Mouse (Mus musculus): Measurements from ENCODE around the gene Xpo4.

Xpo4 gene

DNA sequence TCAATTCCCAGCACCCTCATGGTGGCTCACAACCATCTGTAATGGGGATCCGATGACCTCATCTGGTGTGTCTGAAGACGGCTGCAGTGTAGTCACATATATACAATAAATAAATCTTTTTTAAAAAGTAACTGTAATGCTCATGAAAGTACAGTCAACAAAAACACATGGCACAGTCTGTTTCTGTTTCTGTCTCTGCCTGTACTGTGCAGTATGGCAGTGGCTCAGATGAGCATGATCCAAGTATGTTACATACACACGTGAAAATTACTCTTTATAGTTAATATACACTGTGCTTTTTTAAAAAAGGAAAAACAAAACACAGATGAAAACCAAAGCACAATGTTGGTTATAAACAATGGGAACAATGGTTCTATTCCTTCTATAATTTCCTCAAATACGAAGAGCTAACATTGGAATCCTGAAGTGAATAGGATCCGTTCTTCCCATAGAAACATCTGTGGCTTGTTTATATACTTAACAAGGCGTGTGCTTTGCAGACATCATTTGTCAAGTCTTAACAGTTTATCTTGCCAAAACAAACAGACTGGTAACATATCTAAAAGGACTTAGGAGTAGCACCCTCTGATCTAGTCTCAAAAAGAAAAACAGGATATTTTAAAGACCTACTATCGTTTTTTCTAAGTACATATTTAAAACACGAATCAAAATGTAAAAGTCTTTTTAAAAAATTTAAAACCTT is 58.4 kb downstream of the Xpo4 start:
- DNase-seq: no peak

DNA sequence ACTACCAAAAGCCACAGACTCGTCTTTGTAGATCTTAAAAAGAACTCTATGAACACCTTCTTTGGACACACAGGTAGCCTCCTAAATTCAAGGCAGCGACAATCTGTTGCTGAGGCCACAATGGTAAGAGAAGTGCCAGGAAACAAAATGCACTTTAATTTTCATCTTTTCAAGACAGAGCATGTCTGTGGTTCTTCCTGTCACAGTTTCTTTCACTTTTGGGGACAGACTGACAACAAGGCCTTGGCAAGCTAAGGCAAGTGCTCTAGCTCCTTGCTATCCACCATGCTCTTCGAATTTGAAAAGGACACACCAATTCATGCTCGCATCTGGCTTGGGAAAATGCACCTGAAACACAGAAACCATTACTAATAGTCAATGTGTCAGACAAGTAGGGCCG is 72.0 kb downstream of the Xpo4 start:
- no peak for DNase-seq

DNA sequence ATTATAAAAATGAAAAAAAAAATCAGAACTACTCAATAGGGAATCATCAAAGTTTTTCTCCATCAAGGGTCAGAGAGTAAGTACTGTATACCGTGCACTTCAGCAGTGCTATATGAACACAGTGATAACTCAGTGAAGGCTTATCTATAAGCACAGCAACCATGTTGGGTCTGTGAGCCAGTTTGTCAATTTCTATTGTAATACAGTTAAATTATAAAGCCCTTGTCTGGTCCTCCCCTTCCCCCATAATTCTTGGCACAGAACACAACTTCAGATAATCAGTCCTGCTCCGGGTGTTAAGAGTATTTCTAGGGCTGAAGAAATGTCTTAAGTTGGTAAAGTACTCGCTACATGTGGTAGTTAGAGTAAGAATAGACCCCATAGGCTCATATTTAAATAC is 73.4 kb downstream of the Xpo4 start:
- no peak for DNase-seq

DNA sequence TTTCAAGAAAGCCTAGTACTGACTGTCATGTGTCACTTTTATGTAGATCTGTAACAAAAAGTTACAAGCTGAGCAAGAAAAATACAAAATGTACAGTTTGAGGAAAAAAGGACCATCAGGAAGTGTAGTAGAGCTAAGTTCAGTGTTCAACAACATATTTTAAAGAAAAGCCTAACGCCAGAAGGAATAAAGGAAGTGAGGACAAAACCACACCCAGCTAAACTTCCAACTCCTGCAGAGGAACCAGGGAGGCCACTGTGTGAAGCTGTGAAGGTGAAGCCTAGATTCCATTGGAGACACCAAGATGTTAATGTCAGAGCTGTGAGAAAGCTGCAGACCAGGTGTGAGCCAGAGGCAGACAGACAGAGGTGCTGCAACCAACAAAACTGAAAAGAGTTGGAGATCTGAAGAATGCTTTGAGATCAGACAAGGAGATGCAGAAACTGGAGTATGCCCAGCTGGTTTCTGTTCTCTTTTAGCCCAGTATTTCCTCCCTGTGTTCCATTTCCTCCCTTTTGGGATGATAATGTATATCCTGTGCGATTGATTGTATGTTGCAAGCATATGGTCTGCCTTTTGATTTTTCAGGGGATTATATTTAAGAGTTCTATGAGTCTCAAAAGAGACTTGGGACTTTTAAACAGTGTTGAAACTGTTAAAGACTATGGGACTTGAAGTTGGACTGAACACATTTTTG is 88.7 kb downstream of the Xpo4 start:
- DNase-seq: no peak

DNA sequence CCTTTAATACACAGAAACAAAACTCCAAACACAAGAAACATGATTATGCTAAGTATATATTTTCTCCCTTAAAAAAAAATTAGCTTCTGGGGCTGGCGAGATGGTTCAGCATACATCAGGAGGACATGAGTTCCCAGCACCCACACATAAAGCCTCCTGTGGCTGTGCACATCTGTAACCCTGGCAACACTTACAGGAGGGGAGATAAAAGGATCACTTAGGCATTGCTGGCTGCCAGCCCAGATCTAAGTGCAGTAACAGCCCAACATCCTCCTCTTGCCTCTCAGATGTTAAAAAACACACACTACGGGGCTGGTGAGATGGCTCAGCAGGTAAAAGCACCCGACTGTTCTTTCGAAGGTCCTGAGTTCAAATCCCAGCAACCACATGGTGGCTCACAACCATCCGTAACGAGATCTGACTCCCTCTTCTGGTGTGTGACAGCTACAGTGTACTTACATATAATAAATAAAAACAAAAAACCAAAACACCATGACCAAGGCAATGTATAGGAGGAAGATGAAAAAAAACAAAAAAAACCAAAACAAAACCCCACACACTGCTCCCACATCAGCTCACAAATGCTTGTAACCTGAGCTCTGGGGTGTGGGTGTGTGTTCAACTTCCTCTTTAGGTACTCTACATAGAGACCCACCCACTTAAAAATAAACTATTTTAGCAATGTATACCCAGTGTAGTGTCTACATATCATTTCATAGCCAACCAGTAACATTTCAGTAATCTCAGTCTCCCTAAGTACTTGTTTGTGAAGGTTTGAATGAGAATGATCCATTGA is 90.2 kb downstream of the Xpo4 start:
- no peak for DNase-seq

DNA sequence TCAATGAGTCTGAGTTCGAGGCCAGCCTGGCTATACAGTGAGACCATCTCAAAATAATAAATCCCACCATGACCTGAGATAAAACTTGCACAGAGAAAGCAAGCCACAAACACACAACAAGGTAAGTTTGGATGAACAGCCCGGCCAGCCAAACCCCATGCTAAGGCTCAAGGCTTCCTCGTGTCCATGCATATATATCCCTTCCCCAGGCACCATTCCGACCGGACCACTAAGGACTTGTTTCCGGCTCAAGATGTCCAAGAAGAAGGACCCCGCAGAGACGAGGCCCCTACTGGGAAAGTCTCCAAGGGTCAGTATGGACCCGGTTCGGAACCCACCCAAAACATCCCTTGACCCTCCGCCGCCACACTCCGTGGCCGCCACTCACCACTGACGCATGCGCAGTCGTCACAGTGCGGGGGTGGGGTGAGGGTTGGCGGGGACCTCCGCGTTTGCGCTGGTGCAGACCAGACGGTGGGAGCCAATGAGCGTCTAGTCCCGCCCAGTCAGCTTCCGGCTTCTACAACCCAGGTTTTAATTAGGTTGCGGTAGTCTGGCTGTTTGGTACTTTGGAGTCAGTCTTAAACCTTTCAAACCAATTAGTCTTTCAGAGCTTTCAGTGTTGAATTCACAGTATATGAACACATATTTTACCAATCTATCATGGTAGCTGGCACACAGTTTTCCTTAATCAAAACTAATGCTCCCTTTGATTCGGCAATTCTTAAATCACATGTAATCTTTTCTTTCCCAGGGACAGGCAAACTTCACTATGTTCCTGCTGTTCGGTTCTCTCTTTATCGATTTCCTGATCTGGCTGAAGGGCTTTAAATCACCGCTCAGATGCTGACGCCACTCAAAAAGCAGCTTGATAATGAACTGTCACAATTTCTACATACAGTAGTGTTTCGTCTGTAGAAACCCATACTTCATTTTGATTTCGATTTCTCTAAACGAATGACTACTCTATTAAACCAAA is 93.8 kb downstream of the Xpo4 start, which contains the start of gene Eef1akmt1:
Gene Eef1akmt1 (minus strand): TSS at position 458 of the 979 bp plus-strand sequence.
- DNase-seq: peak; percentile 97

DNA sequence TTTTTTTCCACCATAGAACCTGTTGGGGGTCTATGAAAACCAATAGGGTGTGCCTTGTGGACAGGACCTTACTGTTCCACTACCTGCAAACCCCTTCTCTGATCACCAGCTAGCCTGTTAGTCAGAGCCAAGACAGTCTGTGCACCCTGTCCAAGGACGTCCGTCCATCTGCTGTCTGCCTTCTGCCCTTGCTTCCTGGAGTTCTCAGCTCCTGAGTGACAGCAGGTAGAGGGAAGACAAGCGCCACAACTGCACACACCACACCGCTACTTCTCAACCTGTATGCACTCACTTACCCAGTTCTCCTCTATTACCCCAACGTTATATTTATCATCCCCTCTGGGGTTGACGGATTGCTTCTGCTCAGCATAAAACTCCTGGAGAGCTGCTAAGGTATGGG is 99.6 kb downstream of the Xpo4 start:
- no peak for DNase-seq

DNA sequence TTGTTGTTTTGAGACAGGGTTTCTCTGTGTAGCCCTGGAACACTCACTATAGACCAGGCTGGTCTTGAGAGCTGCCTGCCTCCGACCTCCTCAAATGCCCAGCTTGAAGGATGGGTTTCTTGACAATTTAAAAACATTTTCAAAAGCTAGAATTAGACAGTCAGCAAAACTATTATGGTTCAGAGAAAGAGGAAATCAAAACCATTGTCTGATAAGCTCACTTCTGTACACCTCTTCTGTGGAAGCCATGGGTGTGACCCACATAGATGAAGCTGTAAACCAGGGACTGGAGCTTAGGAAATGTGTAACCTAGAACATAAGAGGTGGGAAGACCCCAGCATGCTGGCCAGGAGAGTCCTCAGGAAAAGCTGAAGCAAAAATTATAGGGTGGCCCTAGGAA is 108.3 kb downstream of the Xpo4 start:
- no peak for DNase-seq

DNA sequence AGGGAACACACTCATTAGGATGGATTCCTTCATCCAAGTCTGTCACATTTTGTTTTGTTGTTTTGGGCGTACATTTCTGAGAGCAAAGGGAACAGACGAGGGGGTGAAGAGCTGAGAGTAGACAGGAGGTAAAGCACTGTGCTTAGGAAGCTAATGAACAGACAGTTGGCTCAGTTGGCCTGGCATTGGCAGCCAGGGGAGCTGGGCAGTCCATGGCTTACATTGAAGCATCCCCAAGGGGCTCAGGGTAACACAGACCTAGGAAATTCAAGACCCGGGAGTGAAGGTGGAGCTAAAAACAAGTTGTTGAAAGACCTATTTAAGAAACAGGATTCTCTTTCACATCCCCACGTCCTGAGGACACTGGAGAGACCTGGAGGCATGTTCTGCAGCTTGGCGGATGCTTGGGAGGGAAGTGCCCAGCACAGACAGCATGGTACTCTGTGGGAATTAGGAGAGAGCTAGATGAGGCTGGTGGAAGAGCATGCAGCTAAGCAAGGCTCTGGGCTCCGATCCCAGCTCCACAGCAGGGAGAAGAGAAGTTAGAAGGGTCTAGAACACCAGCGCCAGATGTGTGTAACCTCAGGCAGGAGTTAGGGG is 109.7 kb downstream of the Xpo4 start:
- DNase-seq: no peak

DNA sequence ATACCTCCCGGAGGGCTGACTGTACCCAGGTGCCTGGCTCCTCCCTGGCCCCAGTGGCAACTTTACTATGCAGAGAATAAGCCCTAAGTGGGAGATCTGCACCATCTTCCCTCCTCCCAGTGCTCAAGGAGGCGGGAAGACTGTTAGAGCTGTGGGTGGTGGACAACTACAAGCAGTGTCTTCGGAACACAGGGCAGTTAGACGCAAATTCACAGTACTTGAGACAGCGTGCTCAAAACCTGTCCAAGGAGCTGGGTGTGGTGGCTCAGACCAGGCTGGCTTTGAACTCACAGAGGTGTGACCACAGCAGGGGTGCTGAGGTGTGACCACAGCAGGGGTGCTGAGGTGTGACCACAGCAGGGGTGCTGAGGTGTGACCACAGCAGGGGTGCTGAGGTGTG is 110.8 kb downstream of the Xpo4 start:
- DNase-seq: no peak

DNA sequence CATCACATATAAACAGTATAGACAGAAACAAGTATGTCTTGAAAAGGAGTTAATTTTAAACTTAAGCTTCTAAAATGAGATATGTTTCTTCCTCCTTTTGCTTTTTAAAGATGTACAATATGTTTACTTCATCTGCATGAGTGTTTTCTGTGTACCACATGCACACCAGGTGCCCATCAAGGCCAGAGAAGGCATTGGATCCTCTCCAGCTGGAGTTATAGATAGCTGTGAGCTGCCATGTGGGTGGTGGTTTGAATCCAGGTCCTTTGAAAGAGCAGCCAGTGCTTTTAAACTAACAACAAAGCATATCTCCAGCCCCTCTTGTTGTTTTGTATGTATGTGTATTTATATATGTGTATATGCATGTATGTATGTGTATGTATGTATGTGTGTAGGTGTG is 112.3 kb downstream of the Xpo4 start:
- no peak for DNase-seq

DNA sequence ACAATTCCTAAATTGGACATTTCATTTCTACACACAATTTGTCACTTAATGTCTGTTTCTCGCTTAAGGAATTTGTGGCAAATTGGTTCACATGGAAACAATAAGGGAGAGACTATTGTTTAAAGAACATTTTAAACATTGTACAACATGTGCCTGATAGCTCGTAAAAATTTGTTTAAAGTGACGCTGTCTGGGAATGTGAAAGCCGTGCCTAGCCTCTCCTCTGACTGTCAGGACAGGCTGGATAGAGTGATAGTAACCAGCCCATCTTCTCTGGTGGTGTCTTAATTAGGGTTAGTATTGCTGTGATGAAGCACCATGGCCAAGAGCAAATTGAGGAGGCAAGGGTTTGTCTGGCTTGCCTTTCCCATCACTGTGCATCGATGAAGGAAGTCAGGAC is 118.2 kb downstream of the Xpo4 start:
- DNase-seq: no peak

DNA sequence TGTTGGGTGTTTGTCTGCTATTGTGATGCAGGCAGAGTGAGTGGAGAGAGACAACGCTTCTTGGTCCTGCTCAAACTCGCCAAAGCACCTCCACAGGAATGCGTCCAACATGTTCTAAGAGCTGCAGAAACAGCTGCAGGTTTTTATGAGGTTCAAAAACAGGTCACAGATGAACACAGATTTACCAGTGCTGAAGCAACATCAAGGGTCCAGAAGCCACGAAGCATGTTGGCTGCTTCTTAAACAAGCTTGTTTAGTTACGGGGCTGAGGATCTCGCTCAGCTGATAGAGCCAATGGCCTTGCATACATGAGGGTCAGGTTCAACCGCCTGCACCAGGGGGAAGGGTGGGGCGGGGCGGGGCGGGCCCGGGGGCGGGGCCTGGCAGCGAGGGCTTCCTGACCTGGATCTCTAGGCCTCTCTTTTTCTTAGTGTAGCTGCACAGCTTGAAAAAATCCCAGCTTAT is 118.6 kb downstream of the Xpo4 start:
- no peak for DNase-seq

DNA sequence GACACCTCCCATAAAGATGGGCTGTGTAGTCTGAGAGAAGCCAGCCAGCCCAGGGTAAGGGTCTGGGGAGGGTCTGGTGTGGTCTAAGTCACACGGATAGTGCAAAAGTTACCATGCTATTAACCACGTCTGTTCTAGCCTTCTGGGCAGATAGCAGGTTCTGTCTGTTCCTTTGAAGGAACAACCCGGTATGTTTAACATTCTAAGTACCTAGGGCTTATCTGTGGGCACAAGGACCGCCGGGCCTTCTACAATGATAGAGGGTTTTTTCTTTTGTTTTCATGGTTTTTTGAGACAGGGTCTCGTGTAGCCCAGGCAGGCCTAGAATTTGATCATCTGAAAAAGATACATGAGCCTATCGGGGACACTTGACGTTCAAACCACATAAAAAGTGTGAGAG is 119.1 kb downstream of the Xpo4 start:
- DNase-seq: no peak

DNA sequence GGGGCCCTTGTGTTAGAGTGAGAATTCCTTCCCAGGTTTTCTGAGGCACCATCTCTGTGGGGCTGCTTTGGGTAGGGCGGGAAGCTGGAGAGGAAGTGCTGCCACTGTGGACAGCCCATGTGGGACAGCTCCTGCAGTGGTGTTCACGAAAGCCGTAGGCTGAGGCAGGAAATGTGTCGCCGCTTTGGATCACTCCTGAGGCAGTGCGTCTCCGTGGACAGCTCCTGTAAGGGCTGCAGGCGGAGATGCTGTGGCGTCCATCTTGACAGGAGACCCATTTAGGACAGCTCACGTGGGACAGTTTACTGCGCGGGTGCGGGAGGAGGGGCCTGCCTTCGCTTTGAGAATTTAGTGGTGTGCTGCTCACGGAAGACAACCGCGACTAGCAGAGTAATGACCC is 119.7 kb downstream of the Xpo4 start:
- DNase-seq: no peak

DNA sequence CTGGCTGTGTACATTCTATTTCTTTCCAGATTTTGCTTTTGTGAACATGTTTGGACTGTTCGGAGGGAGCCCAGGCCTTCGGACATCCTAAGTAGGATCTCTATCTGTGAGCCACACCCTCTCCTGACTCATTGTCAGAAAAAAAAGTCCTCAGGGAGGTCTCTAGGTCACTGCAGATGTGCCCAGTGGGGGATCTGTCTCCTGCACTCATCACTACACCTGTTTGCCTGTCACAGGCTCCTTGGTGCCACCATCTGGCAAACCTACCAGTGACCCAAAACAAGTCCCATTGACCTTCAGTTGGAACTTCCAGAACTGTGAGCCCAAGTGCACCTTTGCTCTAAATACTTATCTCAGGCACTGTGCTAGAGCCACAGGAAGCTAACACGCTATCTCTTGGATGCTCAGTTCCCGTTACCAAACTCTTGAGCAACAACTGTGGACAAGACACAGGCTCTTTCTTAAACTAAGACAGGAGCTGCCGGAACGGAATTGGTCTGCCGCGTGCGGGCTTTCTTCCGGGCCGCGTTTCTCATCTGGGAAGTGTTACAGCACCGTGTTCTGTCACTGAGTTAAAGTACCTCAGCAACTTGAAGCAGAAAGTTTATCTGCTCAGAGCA is 121.7 kb downstream of the Xpo4 start:
- DNase-seq: no peak

DNA sequence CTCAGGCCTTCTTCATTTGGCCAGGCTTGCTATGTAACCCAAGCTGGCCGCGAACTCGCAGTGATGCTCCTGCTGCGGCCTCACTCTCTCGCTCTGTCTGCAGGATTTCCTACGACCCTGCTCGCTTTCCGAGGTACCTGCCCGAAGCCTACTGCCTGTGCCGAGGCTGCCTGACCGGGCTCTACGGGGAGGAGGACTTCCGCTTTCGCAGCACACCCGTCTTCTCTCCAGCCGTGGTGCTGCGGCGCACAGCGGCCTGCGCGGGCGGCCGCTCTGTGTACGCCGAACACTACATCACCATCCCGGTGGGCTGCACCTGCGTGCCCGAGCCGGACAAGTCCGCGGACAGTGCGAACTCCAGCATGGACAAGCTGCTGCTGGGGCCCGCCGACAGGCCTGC is 123.0 kb downstream of the Xpo4 start:
- DNase-seq: no peak

DNA sequence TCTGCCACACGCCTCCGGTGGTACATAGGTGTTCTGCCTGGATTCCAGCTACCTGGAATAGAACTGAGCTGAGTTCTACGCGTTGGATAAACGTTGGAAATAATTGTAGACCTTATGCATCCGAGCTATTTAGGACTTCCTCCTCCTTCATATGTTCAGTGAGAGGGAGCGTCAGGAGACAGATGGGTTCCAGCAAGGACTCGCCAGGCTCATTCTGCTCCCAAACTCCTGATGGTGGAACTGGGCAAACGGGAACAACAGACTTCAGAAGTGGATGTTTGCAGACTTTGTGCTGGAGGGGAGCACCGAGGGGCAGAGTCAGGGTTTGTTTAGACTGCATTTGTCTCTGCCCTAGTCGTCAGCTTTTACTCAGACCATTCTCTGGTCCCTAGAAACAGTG is 124.5 kb downstream of the Xpo4 start:
- no peak for DNase-seq

DNA sequence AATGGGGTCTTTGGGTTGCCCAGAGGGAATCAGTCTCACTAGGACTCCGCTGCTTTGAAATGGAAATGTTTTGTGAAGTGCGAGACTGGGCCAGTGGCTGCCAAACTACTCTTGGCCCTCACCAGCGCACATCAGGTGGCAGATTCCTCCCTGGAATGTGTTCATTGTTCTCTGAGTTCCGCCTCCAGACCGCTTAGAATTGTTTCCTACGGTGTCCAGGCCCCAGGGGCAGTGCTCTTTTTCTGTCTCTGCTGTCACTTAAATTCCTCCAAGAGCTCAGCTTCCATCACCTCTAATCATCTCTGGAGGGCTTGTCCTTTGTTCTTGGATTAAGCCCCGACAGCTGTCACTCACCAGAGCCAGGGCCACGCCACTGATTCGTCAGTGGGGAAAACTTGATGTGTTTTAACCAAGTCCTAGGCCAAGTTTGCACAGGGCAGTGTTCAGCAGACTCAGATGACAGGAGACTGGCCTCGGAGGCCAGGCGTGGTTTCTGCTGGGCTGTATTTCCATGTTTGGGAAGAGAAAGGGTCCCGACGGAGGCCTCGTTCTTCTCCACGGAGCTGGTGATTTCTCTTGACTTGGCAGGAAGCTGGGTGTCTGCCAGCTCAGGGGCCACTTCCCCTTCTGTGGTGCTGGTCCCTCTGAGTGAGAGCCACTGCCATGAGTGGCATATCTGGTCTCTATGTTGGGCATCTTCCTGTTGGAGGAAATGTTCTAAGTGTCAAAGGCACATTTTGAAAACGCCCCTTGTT is 127.8 kb downstream of the Xpo4 start:
- peak; percentile 32 for DNase-seq

DNA sequence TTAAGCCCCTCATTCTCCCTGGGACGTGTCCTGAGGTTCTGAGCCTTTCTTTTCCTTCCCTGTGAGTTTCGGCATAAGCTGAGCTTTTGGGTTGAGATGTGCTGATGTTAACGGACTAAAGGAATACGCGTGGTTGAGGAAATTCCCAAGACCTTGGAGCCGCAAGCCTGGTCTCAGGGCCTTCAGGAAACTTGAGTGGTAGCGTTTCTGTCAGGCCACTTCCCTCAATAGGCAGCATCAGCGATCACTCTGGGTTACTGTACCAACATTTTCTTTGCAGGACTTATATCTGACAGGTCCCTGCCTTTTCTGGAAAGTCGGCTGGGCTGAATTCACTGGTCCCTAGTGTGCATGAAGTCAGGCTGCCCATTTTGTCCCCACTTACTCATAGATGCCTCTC is 128.4 kb downstream of the Xpo4 start:
- DNase-seq: no peak

DNA sequence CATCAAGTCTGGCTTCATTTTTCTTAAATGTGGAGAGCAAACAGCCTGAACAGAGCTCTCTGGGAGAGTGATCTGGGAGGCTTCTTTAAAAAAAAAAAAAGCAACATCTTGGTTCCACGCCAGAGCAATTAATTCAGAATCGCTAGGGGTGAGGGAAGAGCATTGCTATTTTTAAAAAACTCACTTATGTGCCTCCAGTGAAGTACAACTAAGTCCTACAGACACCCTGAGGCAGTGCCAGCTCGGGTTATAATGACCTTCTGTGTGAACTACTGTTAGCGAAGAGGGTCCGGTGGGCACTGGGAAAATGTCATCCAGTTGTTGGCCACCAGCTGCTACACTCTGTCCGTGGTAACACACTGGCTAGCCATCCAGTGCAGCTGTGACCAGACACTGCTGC is 129.6 kb downstream of the Xpo4 start:
- no peak for DNase-seq
